Mouse (Mus musculus): ENCODE measurements at regions not wholly inside any gene's neighbourhood (a gene's known extent, or its start where the extent isn't known, plus 50 kb on each side); places are given as distances from the start of the nearest gene placed in this dataset.

GRCm38 (mm10) chr10:124305644-124306043 is 1041.8 kb downstream of the Fam19a2 start:
- ATAC-seq (ENCODE audit: low FRiP score, low read depth) = no peak
- no peak for TF ChIP-seq POLR2A (IDR thresholded peaks at IDR 0.05; ENCODE audit: borderline replicate concordance, extremely low read depth, insufficient read depth, insufficient read length)
- Histone ChIP-seq H3K9me3 (ENCODE audit: control insufficient read depth, low read length) (no peaks in the 10 kb centered on the region), H3K27me3 (ENCODE audit: control insufficient read depth, insufficient read depth, low read length) (no peaks in the 10 kb centered on the region), H3K4me3 (replicated peaks; ENCODE audit: low read length) (no peak overlapping the region), H3K4me2 (replicated peaks; ENCODE audit: low read depth, low read length, severe bottlenecking) (no peak overlapping the region), H3K9ac (ENCODE audit: low read depth, low read length, severe bottlenecking) (no peak overlapping the region), H3K27ac (replicated peaks; ENCODE audit: low read depth, low read length) (no peak overlapping the region), H3K4me1 (ENCODE audit: control insufficient read depth, insufficient read depth, low read length) (no peaks in the 10 kb centered on the region), H3K36me3 (ENCODE audit: control insufficient read depth, insufficient read depth, low read length) (no peaks in the 10 kb centered on the region)
- 82% methylated on average over 3 of the region's 3 CpGs for WGBS
- DNase-seq (ENCODE audit: low spot score) = no peak

DNA sequence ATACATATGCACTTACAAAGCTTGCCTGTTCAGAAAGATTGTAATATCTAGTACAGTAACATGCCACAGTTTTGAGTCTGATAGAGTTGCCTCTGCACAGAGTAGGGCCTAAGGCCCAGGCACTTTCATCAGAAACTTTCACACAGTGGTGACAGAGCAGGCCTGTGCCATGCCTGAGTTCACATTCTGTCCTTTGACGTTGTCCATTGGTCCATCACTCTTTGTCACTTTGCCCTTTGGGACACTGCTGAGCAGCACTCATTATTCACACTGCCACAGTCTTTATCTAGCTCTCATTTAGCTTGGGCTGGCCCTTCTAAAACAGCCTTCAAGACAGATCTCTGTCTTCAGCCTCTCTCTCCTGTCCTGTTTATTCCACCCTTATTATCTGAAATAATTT is 1055.0 kb downstream of the Fam19a2 start:
- H3K36me3 ChIP-seq (ENCODE audit: control insufficient read depth, insufficient read depth, low read length) = no peaks in the 10 kb centered on the region
- DNase-seq (ENCODE audit: low spot score) = no peak
- H3K27ac ChIP-seq (replicated peaks; ENCODE audit: low read depth, low read length) = no peak overlapping the region
- H3K4me2 ChIP-seq (replicated peaks; ENCODE audit: low read depth, low read length, severe bottlenecking) = no peak overlapping the region
- WGBS = 72% methylated on average over 1 of the region's 1 CpGs
- no peaks in the 10 kb centered on the region for H3K9me3 ChIP-seq (ENCODE audit: control insufficient read depth, low read length)
- no peak overlapping the region for H3K9ac ChIP-seq (ENCODE audit: low read depth, low read length, severe bottlenecking)
- no peak for ATAC-seq (ENCODE audit: low FRiP score, low read depth)
- H3K27me3 ChIP-seq (ENCODE audit: control insufficient read depth, insufficient read depth, low read length) = no peaks in the 10 kb centered on the region
- H3K4me3 ChIP-seq (replicated peaks; ENCODE audit: low read length) = no peak overlapping the region
- no peak for TF ChIP-seq POLR2A (IDR thresholded peaks at IDR 0.05; ENCODE audit: borderline replicate concordance, extremely low read depth, insufficient read depth, insufficient read length)
- H3K4me1 ChIP-seq (ENCODE audit: control insufficient read depth, insufficient read depth, low read length) = no peaks in the 10 kb centered on the region

- Histone ChIP-seq H3K27me3 (ENCODE audit: control insufficient read depth, insufficient read depth, low read length) (no peaks in the 10 kb centered on the region), H3K4me2 (replicated peaks; ENCODE audit: low read depth, low read length, severe bottlenecking) (no peak overlapping the region), H3K4me3 (replicated peaks; ENCODE audit: low read length) (no peak overlapping the region), H3K36me3 (ENCODE audit: control insufficient read depth, insufficient read depth, low read length) (no peaks in the 10 kb centered on the region), H3K9ac (ENCODE audit: low read depth, low read length, severe bottlenecking) (no peak overlapping the region), H3K4me1 (ENCODE audit: control insufficient read depth, insufficient read depth, low read length) (no peaks in the 10 kb centered on the region), H3K9me3 (ENCODE audit: control insufficient read depth, low read length) (no peaks in the 10 kb centered on the region), H3K27ac (replicated peaks; ENCODE audit: low read depth, low read length) (no peak overlapping the region)
- no peak for DNase-seq (ENCODE audit: low spot score)
- TF ChIP-seq POLR2A (IDR thresholded peaks at IDR 0.05; ENCODE audit: borderline replicate concordance, extremely low read depth, insufficient read depth, insufficient read length) = no peak
- no peak for ATAC-seq (ENCODE audit: low FRiP score, low read depth)
- 38% methylated on average over 8 of the region's 8 CpGs for WGBS
These were observed 1056.7 kb downstream of the Fam19a2 start for GRCm38 (mm10) chr10:124320191-124321110.

GRCm38 (mm10) chr10:124332491-124332890 is 1056.8 kb downstream of the Slc16a7 start:
- no peak overlapping the region for H3K4me3 ChIP-seq (replicated peaks; ENCODE audit: low read length)
- no peak overlapping the region for H3K4me2 ChIP-seq (replicated peaks; ENCODE audit: low read depth, low read length, severe bottlenecking)
- WGBS = 77% methylated on average over 1 of the region's 1 CpGs
- no peak for DNase-seq (ENCODE audit: low spot score)
- H3K9ac ChIP-seq (ENCODE audit: low read depth, low read length, severe bottlenecking) = no peak overlapping the region
- no peak for TF ChIP-seq POLR2A (IDR thresholded peaks at IDR 0.05; ENCODE audit: borderline replicate concordance, extremely low read depth, insufficient read depth, insufficient read length)
- H3K27me3 ChIP-seq (ENCODE audit: control insufficient read depth, insufficient read depth, low read length) = no peaks in the 10 kb centered on the region
- ATAC-seq (ENCODE audit: low FRiP score, low read depth) = no peak
- no peaks in the 10 kb centered on the region for H3K36me3 ChIP-seq (ENCODE audit: control insufficient read depth, insufficient read depth, low read length)
- no peaks in the 10 kb centered on the region for H3K9me3 ChIP-seq (ENCODE audit: control insufficient read depth, low read length)
- H3K4me1 ChIP-seq (ENCODE audit: control insufficient read depth, insufficient read depth, low read length) = no peaks in the 10 kb centered on the region
- H3K27ac ChIP-seq (replicated peaks; ENCODE audit: low read depth, low read length) = no peak overlapping the region

DNA sequence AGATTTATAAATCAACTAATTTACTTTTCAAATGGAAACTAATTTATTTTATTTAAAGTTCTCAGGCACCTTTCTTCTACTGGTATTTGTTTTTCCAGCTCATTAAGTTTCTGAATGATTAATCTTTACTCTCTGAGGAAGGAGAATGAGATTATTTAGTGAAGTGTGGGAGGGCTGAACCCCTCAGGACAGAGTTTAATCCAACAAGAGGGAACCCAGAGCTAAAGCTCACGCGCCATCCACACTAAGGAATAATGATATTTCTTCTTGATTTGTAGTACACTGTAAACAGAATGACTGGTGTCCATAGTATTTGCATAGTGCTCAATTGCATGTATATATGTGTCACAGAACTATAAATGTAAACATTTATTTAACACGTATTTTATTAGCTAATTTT is 1050.3 kb downstream of the Slc16a7 start:
- TF ChIP-seq POLR2A (IDR thresholded peaks at IDR 0.05; ENCODE audit: borderline replicate concordance, extremely low read depth, insufficient read depth, insufficient read length) = no peak
- ATAC-seq (ENCODE audit: low FRiP score, low read depth) (no peak), DNase-seq (ENCODE audit: low spot score) (no peak)
- no peaks in the 10 kb centered on the region for H3K36me3 ChIP-seq (ENCODE audit: control insufficient read depth, insufficient read depth, low read length)
- H3K9me3 ChIP-seq (ENCODE audit: control insufficient read depth, low read length) = no peaks in the 10 kb centered on the region
- no peak overlapping the region for H3K27ac ChIP-seq (replicated peaks; ENCODE audit: low read depth, low read length)
- H3K9ac ChIP-seq (ENCODE audit: low read depth, low read length, severe bottlenecking) = no peak overlapping the region
- H3K4me1 ChIP-seq (ENCODE audit: control insufficient read depth, insufficient read depth, low read length) = no peaks in the 10 kb centered on the region
- WGBS = 84% methylated on average over 3 of the region's 3 CpGs
- no peak overlapping the region for H3K4me3 ChIP-seq (replicated peaks; ENCODE audit: low read length)
- H3K4me2 ChIP-seq (replicated peaks; ENCODE audit: low read depth, low read length, severe bottlenecking) = no peak overlapping the region
- H3K27me3 ChIP-seq (ENCODE audit: control insufficient read depth, insufficient read depth, low read length) = no peaks in the 10 kb centered on the region
